Mouse (Mus musculus) brain, embryonic 14.5 days (tissue): Measurements from ENCODE around the gene Dpep1. TPM values are rescaled to one million over a fixed set of nuclear protein-coding genes. Genes with fewer than 3 reads are reported as not detected.
"Not testable (repeated sequence)": the region's sequence is repeated elsewhere in the genome, so short reads cannot be mapped to it uniquely, and the experiment has no call there.

ENCODE experiments used
- DNase-seq: peaks from one replicate; pipeline ENCODE4 v3.0.0-alpha.2; 2011; ENCODE audit warnings: low read depth
- CTCF ChIP-seq: fragments of 200-500 bp; IDR thresholded peaks from 2 replicates; pipeline ENCODE4 v1.5.1; 2012; ENCODE audit warnings: inconsistent platforms, mild to moderate bottlenecking, moderate library complexity, borderline replicate concordance; ENCODE audit not compliant: insufficient read depth, insufficient read length; ENCODE audit errors: extremely low read depth
- POLR2A ChIP-seq: fragments of 200-500 bp; IDR thresholded peaks from 2 replicates; pipeline ENCODE4 v1.6.1; 2012; ENCODE audit warnings: mild to moderate bottlenecking, inconsistent platforms, borderline replicate concordance; ENCODE audit not compliant: poor library complexity, insufficient read depth, insufficient read length, severe bottlenecking; ENCODE audit errors: extremely low read depth
- polyA plus RNA-seq: library from polyadenylated mRNA; depleted of rRNA; stranded (reverse); fragments of >200 nt; gene quantifications from 2 replicates; pipeline ENCODE4 v1.2.3, GENCODE M21; 2012

Dpep1 gene
- polyA plus RNA-seq, 1 experiment: 0.66 TPM

- DNase-seq: no peak
- TF ChIP-seq POLR2A (no peak), CTCF (no peak)
Measured at GRCm38 (mm10) chr8:123220917-123221316, 34.9 kb downstream of the Dpep1 start.

DNA sequence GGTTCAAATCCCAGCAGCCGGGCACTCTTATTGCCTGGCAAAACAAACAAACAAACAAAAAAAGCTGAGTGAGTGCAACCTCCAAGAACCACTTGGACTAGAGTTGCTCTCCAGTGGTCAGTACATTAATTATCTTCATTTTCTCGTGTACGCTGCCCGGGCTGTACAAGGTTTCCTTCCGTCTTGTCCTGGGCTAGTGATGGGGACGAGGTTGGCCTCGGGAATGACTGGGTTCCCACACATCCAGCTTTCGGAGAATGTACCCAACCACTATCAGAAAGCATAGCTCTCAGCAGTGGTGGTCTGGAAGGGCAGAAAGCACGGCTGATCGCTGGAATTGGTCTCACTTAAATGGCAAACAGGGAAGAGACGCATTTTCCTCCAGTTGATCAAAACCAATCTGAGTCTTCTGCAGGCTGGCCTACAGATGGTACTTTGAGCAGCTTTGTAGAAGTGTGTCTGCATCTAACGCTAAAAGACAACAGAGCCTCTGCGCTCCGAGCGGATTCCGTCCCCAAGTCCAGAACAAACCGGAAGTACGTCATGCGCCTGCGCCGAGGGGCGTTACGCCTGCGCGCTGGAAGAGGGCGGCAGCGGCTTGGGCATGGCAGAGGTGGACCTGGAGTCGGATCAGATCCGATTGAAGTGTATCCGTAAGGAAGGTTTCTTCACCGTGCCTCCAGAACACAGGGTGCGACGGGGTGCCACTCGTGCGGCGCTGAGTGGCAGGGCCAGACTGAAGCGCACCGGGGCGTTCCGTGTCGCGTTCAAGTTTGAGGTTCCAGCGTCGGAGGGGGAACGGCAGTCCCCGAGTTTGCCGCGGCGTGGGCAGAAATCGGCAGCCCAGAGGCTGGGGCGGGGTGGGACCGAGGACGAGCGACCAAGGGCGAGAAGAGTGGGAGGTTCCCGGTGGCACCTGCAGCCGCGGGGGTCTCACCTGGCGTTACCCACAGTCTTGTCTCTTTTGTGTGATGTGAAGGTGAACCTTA lies 38.5 kb downstream of the Dpep1 start, which contains the start of gene Cdk10:
Cdk10 (plus strand) TSS at position 565 of the 989 bp plus-strand sequence.
- peak; percentile 97 for DNase-seq
- TF ChIP-seq POLR2A: peak; percentile 65; the same call in 1 of the 2 replicates
- no peak for TF ChIP-seq CTCF

- DNase-seq: no peak
- TF ChIP-seq POLR2A (no peak), CTCF (no peak)
Measured at GRCm38 (mm10) chr8:123228416-123228815, 42.4 kb downstream of the Dpep1 start.

GRCm38 (mm10) chr8:123230326-123230725 lies 44.3 kb downstream of the Dpep1 start:
- not testable (repeated sequence) for DNase-seq

GRCm38 (mm10) chr8:123231742-123232141 lies 45.7 kb downstream of the Dpep1 start:
- no peak for DNase-seq
- no peak for TF ChIP-seq POLR2A
- peak; percentile 25; the same call in 1 of the 2 replicates for TF ChIP-seq CTCF

DNA sequence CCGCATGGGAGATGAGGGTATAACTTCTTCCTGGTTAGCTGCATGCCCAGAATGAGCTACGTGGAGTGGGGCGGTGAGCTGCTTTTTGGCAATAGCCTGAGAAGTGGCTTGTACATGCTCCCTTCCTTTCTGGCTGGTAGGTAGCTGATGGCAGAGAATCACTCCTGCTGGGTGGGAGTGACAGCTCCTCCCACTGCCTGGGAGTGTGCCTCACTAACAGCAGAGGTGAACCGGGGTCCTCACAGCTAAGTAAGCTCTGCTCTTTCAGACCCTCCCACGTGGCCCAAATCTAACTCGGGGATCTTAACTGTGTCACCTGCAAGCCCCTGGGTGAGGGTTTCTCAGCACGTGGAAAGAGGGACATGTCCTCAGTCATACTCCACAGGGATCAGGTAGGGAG lies 46.5 kb downstream of the Dpep1 start:
- DNase-seq: no peak
- no peak for TF ChIP-seq CTCF
- no peak for TF ChIP-seq POLR2A

DNA sequence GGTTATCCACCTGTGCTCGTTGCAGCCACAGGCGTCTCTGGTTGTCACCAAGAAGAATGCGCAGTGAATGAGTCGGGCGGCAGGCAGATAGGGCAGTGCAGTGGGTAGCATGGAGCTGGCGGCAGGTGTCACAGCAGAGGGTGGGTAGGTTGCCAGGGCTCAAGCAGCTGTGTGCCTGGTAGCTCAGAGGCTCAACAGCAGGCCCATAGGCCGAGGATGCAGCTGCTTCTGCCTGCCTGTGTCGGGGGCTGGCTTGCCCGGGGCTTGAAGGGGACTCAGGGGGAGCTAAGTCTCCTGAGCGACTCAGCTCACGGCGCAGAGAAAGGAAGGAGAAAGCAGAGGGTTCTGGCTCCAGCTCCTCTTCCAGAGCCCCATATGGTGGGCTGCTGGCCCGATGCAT lies 47.3 kb downstream of the Dpep1 start:
- DNase-seq: no peak
- TF ChIP-seq POLR2A (no peak), CTCF (no peak)

DNA sequence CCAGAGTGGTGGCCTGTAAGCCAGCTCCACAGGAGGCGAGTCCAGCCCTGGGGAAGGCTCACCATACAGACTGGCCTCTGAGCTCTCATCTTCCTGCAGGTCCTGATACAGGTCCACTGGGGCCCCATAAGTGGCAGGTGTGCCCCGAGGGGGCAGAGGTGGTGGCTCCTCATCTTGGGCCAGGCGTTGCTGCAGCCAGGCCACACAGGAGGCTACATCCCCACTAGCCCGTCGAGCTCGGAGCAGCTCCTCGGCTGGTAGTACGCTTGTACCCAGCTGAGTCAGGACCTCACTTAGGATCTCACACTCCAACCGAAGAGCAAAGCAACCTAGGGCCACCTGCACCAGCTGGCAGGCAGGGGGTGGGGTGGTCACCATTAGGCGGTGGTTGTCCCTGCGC lies 47.7 kb downstream of the Dpep1 start:
- no peak for TF ChIP-seq POLR2A
- TF ChIP-seq CTCF: no peak
- no peak for DNase-seq

GRCm38 (mm10) chr8:123234918-123235519 lies 49.0 kb downstream of the Dpep1 start:
- DNase-seq: peak; percentile 39
- no peak for TF ChIP-seq POLR2A

DNA sequence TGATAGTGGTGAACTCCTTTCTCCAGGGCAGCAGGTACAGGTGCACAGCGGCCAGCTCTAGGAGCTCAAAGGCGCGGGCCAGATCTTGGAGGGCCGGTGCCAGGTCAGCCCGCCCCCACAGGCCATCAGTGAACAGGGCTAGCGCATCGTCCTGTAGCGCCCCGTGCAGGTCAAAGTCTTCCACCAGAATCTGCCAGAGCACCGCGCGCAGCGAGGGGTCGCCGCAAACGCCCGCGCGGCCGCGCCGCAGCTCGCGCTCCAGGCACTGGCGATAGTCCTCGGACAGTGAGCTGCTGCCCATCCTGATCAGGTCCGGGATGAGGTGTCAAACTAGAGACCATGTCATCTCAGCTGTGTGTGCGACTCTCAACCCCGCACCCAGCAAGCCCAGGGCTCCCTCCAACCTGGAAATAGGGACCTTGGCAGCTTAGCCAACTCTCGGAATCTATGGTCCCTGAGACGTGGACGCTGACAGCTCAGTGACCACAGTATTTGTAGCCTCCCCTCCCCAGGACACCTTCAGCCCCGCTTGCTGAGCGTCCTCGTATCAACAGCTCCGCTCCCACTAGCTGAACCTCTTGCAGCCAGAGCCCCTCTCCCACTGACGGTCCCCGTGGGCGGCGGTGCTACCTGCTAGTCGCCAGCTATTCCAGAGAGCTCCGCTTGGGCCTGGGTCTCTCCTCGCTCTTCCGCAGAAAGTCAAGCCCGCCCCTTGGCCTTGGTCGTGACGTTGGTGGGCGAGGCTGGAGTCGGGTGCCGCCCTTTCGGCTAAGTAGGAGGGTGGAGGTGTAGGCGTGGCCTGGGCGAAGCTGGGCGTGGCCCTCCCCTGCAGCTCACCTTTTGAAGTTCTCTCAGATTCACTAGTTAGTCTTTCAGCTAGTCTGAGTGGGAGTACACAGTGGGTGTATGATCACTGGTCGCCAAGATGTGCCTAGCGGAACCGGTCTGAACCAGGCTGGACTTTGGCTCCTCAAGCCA lies 49.8 kb downstream of the Dpep1 start, which contains the start of gene Spata2l:
Spata2l (minus strand) TSS at position 714 of the 978 bp plus-strand sequence.
- peak; percentile 84 for DNase-seq
- no peak for TF ChIP-seq CTCF

DNA sequence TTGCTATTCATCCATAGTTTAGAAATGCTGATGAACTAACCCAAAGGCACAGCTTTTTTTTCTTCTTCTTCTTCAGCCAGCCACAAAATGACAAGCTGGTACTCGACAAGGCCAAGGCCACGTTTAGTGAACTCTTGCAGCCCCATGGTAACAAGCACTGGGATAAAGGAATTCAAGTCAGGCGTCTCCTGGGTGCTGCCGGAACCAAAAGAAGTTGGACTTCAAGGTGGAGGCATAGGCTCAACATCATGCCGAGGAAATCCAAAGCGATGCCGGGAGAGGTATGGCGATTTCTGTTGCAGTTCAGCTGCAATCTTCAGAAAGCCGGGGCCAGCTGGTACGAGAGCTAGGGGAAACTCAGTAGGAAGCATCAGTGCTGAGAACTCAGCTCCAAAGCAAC lies 53.4 kb downstream of the Dpep1 start:
- DNase-seq: no peak
- TF ChIP-seq CTCF (no peak), POLR2A (no peak)

DNA sequence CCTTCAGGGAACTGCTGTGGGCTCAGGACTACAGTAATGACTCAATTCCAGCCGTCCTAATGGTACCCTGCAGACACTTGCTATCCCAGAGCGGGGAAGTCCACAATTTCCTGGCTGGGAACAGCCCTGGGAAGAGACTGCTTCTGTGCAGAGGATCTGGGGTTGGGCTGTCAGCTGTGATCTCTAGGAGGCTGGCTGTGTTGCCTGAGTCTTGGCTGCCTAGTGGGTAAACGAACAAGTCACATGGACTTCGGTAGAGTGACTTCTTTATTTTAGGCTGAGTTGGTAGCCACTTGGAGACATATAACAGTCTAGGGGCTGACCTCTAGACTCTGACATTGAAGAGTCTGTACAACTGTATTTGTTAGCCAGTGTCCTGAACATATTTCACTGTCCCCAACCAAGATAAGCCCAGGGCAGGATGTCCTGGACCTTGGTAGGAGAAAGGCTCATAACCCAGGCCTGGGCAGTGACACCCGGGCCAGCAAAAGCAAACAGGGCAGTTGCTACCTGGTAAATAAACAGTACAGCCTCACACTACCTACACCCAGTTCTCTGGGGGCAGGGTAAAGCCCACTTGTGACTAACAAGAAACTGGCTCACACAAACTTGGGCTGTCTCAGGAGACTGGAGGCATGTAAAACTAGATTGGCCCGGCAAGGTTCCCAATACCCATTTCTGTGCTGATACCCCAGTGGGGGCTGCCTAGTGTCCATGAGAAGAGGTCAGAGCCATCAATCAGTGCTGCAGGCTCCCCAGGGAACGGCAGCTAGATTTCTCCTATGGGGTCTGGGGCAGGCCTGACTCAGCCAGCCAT lies 56.3 kb downstream of the Dpep1 start:
- no peak for DNase-seq
- TF ChIP-seq CTCF (no peak), POLR2A (no peak)
